Mouse (Mus musculus) activated CD4-positive, CD25-positive, alpha-beta regulatory T cell (primary cell): ENCODE results near the gene Rcvrn. TPM values are rescaled to one million over a fixed set of nuclear protein-coding genes. Genes with fewer than 3 reads are reported as not detected.

ENCODE experiments used
- polyA plus RNA-seq, 2 experiments: library from polyadenylated mRNA; unstranded; fragments of 100-300 nt; shearing (Covaris generic); gene quantifications; one replicate each; pipeline ENCODE4 v1.2.1; 2017

The Rcvrn gene
- not detected for polyA plus RNA-seq

DNA sequence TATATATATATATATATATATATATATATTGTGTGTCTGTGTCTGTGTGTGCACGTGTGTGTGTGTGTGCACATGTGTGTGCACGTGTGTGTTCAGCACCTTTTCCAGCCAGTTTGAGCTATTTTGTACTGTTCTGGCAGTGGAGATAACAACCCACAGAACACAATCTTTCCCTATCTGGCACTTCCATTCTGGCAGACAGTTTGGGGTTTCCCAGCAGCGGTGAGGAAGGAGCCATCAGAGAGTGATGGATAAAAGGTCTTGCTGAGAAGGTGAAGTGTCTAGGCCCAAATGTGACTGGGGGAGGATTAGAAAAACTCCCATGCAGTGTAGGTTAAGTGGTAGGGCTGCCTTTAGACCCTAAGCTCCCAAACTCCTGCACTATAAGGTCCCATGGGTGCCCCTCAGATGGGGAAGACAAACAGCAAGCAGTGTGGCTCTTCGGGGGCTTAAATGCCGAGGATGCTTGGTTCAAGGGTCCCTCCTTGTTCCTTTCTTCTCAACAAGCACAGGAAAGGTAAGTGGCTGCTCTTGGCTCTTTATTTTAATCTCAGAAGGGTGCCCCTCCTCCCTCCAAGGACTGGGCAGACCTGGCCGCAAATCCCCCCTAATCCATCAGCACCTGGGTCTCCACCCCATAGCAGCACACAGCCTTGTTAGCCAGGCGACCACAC lies at the start of gene Rcvrn:
Gene Rcvrn (plus strand): TSS at position 624 of the 674 bp plus-strand sequence.

Other genes starting within 250 kb of the Rcvrn start
- gene Gas7, start 239.9 kb upstream of the Rcvrn start, polyA plus RNA-seq, result under 1 TPM; 0.64 to 0.68 TPM
- not detected for gene Glp2r, start 75.8 kb downstream of the Rcvrn start, polyA plus RNA-seq
- not detected for gene Gsg1l2, start 79.3 kb downstream of the Rcvrn start, polyA plus RNA-seq
- gene Dhrs7c, start 102.9 kb downstream of the Rcvrn start, polyA plus RNA-seq, result not detected
- under 1 TPM in 1 of 2 experiments, not detected in 1; 0.32 TPM for gene Usp43, start 226.8 kb downstream of the Rcvrn start, polyA plus RNA-seq